Mouse (Mus musculus): ENCODE measurements around the gene Tspan4. TPM values are rescaled to one million over a fixed set of nuclear protein-coding genes. Genes with fewer than 3 reads are reported as not detected.

Tspan4 gene
- polyA plus RNA-seq, 1 experiment from 2014 or later: 49.1 TPM

DNA sequence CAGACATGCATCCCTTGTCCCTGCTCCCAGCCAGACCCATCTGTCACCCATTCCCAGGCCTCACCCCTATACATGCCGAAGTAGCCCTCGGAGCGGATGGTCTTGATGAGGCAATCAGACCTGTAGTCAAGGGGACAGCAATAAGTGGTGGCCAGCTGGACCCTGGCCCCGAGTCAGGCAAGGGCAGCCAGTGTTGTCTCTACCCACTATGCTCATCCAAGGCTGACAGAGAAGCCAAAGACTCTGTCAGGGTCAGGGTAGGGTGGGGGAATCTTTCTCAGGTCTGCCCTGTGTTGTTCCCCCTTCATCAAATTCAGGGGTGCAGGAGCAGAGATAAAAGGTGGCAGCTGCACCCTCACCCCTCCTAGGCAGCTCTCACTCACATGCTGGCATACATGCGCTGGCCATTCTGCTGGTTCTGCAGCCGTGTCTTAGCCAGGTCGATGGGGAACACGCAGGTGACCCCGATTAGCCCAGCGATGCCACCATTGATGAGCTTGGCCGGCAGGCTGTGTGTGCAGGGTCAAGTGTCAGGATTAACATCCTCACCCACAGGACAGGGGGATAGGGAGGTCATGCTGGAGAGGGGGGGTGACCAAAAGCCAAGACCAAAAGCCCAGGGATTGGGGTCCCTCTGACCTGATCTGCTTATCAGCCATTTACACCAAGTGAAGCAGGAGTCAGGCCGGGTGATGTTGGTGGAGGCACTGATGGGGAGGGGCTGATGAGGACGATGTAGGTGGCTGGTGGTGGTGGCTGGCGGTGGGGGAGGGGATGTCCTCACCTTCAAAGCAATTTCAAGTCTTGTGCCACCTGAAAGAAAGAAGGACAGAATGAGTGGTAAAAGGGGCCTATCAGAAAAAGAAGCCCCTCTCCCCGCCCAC is 41.3 kb upstream of the Tspan4 start:
- peaks cover 67% of the 10 kb centered on the region for H3K4me1 ChIP-seq
- H3K36me3 ChIP-seq (replicated peaks): peaks cover 15% of the 10 kb centered on the region
- ATAC-seq (replicated peaks): no peak
- no peaks in the 10 kb centered on the region for H3K27me3 ChIP-seq (replicated peaks)
- 70% methylated on average over 15 of the region's 15 CpGs for WGBS
- H3K4me3 ChIP-seq: peak overlapping the region; percentile 70
- H3K9me3 ChIP-seq: no peaks in the 10 kb centered on the region
- H3K27ac ChIP-seq: peak overlapping the region; percentile 84
- peak overlapping the region; percentile 72 for H3K9ac ChIP-seq
- peak overlapping the region; percentile 92 for H3K4me2 ChIP-seq

- H3K27ac ChIP-seq: peak overlapping the region; percentile 84
- WGBS: 11% methylated on average over 8 of the region's 8 CpGs
- H3K27me3 ChIP-seq (replicated peaks): no peaks in the 10 kb centered on the region
- peak overlapping the region; percentile 70 for H3K4me3 ChIP-seq
- H3K9me3 ChIP-seq: no peaks in the 10 kb centered on the region
- peak overlapping the region; percentile 92 for H3K4me2 ChIP-seq
- H3K36me3 ChIP-seq (replicated peaks): peaks cover 15% of the 10 kb centered on the region
- peak; percentile 12; the same call in 1 of the 2 replicates for ATAC-seq (replicated peaks)
- peaks cover 60% of the 10 kb centered on the region for H3K4me1 ChIP-seq
- peak overlapping the region; percentile 72 for H3K9ac ChIP-seq
These were observed 40.6 kb upstream of the Tspan4 start for GRCm38 (mm10) chr7:141434464-141434863.

DNA sequence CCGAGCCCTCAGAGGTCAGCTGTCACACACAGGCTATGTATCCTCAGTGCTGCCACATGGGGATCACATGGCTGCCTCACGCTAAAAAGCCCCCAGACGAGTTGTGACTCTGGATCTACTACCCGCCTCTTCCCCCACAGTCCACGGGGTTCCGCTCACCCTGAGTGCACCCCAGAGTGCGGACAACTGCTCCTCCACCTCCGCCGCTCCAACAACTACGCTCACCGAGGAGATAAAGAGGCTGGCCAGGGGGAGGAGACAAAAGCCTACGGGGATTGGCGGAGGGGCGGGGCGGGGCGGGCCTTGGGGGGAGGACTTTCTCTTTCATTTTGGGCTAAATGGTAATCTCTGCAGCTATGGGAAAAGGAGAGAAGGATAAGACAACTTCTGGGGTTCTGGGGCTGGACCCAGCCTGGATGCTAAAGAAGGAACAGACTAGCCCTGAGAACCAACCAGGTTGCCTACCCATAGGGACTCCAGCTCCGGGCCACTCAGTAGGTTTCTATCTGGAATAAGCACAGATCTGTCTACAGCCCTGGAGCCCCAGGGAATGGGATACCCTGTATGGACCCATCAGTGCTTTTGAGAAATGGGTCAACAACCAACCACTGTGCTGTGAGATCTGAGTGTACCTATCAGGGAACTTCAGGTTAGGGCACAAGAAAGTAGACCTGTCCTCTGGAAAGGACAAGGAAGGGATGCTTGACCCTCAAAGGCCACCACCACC is 39.7 kb upstream of the Tspan4 start:
- peak overlapping the region; percentile 84 for H3K27ac ChIP-seq
- H3K36me3 ChIP-seq (replicated peaks): peaks cover 15% of the 10 kb centered on the region
- H3K4me1 ChIP-seq: peaks cover 52% of the 10 kb centered on the region
- no peak for ATAC-seq (replicated peaks)
- no peaks in the 10 kb centered on the region for H3K27me3 ChIP-seq (replicated peaks)
- H3K4me3 ChIP-seq: peak overlapping the region; percentile 70
- H3K9ac ChIP-seq: peak overlapping the region; percentile 72
- H3K4me2 ChIP-seq: peak overlapping the region; percentile 92
- 4% methylated on average over 16 of the region's 17 CpGs for WGBS
- H3K9me3 ChIP-seq: no peaks in the 10 kb centered on the region

DNA sequence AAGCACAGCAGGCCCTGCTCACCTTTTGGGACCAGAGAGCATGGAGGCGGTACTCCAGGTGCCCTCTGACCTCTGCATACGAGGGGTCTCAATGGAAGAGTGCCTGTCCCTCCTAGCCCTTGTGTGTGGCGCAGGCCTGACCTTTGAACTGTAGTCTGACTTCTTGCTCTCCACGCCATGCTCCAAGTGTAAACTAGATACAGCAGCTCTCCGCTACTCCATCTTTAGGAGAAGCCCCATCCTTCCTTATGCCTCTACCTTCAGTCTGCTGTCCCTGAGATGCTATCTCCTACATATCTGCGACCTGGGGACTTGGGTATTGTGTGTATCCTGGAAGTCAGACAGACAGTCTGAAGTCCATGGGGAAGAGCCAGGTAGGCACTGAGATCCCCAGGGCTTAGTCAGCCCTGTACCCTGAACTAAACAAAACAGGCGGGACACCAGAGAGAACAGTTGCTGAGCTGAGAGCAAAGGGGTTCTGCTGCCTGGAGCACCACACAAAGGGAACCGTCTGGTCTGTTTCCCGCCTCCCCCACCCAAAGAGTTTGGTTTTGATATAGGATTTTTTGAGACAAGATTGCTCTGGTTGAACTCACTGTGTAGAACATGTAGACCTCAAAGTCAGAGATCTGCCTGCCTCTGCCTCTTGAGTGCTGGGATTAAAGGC is 39.1 kb upstream of the Tspan4 start:
- no peak for ATAC-seq (replicated peaks)
- H3K4me3 ChIP-seq: no peak overlapping the region; the same call in none of the 2 replicates
- 74% methylated on average over 9 of the region's 9 CpGs for WGBS
- peak overlapping the region; percentile 92 for H3K4me2 ChIP-seq
- no peaks in the 10 kb centered on the region for H3K27me3 ChIP-seq (replicated peaks)
- peaks cover 50% of the 10 kb centered on the region for H3K4me1 ChIP-seq
- peaks cover 13% of the 10 kb centered on the region for H3K36me3 ChIP-seq (replicated peaks)
- no peaks in the 10 kb centered on the region for H3K9me3 ChIP-seq
- H3K27ac ChIP-seq: peak overlapping the region; percentile 84; the same call in 1 of the 2 replicates
- H3K9ac ChIP-seq: no peak overlapping the region

GRCm38 (mm10) chr7:141436523-141436892 is 38.5 kb upstream of the Tspan4 start:
- peaks cover 50% of the 10 kb centered on the region for H3K4me1 ChIP-seq
- peak overlapping the region; percentile 87 for H3K27ac ChIP-seq
- H3K27me3 ChIP-seq (replicated peaks): no peaks in the 10 kb centered on the region
- 38% methylated on average over 2 of the region's 2 CpGs for WGBS
- no peaks in the 10 kb centered on the region for H3K9me3 ChIP-seq
- H3K36me3 ChIP-seq (replicated peaks): peaks cover 8% of the 10 kb centered on the region
- H3K4me3 ChIP-seq: peak overlapping the region; percentile 74
- H3K4me2 ChIP-seq: peak overlapping the region; percentile 92
- peak overlapping the region; percentile 80; the same call in 1 of the 2 replicates for H3K9ac ChIP-seq
- no peak for ATAC-seq (replicated peaks)

GRCm38 (mm10) chr7:141437178-141438120 is 37.6 kb upstream of the Tspan4 start, which contains the start of gene Slc25a22:
Slc25a22 (minus strand) TSS chr7:141437892.
- H3K27me3 ChIP-seq (replicated peaks): no peaks in the 10 kb centered on the region
- WGBS: 5% methylated on average over 53 of the region's 53 CpGs
- no peaks in the 10 kb centered on the region for H3K9me3 ChIP-seq
- H3K4me3 ChIP-seq: peak within 1 kb of the TSS; percentile 74
- H3K4me2 ChIP-seq: peak within 1 kb of the TSS; percentile 92
- H3K4me1 ChIP-seq: peaks cover 50% of the 10 kb centered on the region
- H3K36me3 ChIP-seq (replicated peaks): peaks cover 5% of the 10 kb centered on the region; the same call in 1 of the 2 replicates
- H3K27ac ChIP-seq: peak within 1 kb of the TSS; percentile 87
- peak within 1 kb of the TSS; percentile 80 for H3K9ac ChIP-seq
- peak; percentile 76 for ATAC-seq (replicated peaks)

DNA sequence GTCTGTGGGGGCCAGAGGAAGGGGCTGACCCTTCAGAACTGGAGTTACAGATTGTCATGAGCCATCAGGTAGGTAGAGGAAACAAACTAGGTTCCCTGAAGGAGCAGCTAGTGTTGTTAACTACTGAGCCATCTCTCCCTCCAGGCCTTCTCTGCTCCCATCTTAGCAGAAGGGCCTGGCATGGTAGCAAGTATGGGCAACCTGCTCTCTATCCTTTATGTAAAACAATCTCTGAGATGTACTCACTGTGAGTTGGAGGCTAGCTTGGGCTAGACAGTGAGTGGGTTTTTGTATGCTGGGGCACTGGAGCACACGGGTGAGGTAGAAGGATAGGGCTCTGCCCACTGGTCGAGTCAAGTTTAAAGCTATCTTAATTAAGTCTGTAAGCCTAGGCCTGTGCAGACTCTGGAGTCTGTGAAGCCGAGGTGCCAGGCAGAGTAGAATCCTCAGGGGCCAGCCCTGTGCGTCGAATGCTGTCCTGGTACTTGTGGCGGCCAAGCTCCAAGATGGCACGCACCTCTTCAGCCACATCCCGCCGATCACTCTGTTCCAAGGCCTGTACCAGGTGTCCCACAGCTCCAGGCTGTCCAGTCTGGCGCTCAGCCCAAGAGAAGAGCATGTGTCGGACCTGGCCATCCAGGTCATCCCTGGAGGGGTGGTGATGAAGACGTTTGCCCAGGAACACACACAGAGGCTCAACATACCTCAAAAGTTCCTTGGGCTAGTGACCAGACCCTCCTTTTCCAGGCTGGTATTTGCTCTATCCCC is 36.7 kb upstream of the Tspan4 start:
- Histone ChIP-seq H3K27me3 (replicated peaks) (no peaks in the 10 kb centered on the region), H3K4me2 (peak overlapping the region; percentile 92; the same call in 1 of the 2 replicates), H3K9ac (peak overlapping the region; percentile 80; the same call in 1 of the 2 replicates), H3K36me3 (replicated peaks) (0 out of 2 replicates have a peak, but pooled peaks cover 2% of the 10 kb centered on the region), H3K4me3 (peak overlapping the region; percentile 74; the same call in 1 of the 2 replicates), H3K27ac (peak overlapping the region; percentile 87; the same call in 1 of the 2 replicates), H3K4me1 (peaks cover 49% of the 10 kb centered on the region), H3K9me3 (no peaks in the 10 kb centered on the region)
- WGBS: 90% methylated on average over 12 of the region's 12 CpGs
- ATAC-seq (replicated peaks): no peak

DNA sequence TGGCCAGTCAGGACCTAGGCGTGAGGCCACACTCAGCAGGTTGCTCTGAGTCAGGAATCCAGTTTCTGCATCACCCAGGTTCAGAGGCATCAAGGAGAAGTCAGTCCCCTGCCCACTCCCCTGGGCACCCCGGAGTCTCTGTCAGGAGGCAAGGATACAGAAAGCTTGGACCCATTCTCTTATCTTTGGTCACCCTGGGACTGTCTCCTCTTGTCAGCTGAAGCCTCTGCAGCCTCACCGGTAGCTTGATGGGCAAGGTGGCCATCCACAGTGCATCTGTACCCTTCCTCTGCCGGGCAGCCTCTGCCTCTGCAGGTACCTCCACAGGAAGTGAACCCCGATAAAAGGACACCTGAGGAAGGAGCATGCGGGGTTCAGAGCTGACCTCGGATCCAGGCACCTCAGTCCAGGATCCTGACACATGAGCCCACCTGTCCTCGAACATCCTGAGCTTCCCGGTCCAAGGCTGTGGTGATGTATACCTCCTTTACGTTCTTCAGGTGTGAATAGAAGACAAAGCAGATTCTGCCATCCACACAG is 35.8 kb upstream of the Tspan4 start:
- no peaks in the 10 kb centered on the region for H3K9me3 ChIP-seq
- H3K4me1 ChIP-seq: peaks cover 50% of the 10 kb centered on the region
- no peak overlapping the region for H3K27ac ChIP-seq
- ATAC-seq (replicated peaks): no peak
- no peaks in the 10 kb centered on the region for H3K27me3 ChIP-seq (replicated peaks)
- no peaks in the 10 kb centered on the region for H3K36me3 ChIP-seq (replicated peaks)
- no peak overlapping the region for H3K4me3 ChIP-seq
- WGBS: 95% methylated on average over 10 of the region's 10 CpGs
- H3K9ac ChIP-seq: no peak overlapping the region
- H3K4me2 ChIP-seq: no peak overlapping the region

- ATAC-seq (replicated peaks): no peak
- Histone ChIP-seq H3K4me1 (peaks cover 45% of the 10 kb centered on the region), H3K9me3 (no peaks in the 10 kb centered on the region), H3K27ac (no peak overlapping the region), H3K4me2 (no peak overlapping the region), H3K27me3 (replicated peaks) (no peaks in the 10 kb centered on the region), H3K36me3 (replicated peaks) (no peaks in the 10 kb centered on the region), H3K4me3 (no peak overlapping the region), H3K9ac (no peak overlapping the region)
- WGBS: 96% methylated on average over 11 of the region's 11 CpGs
These were observed 35.2 kb upstream of the Tspan4 start for GRCm38 (mm10) chr7:141439811-141440210.

- WGBS: 29% methylated on average over 6 of the region's 6 CpGs
- H3K4me2 ChIP-seq: no peak overlapping the region
- H3K4me1 ChIP-seq: peaks cover 37% of the 10 kb centered on the region
- no peak for ATAC-seq (replicated peaks)
- no peak overlapping the region for H3K27ac ChIP-seq
- H3K4me3 ChIP-seq: no peak overlapping the region
- H3K36me3 ChIP-seq (replicated peaks): no peaks in the 10 kb centered on the region
- no peak overlapping the region for H3K9ac ChIP-seq
- H3K27me3 ChIP-seq (replicated peaks): no peaks in the 10 kb centered on the region
- H3K9me3 ChIP-seq: no peaks in the 10 kb centered on the region
These were observed 34.4 kb upstream of the Tspan4 start for GRCm38 (mm10) chr7:141440613-141441012.
